Mouse (Mus musculus): ENCODE measurements around the gene Flvcr2. TPM values are rescaled to one million over a fixed set of nuclear protein-coding genes. Genes with fewer than 3 reads are reported as not detected.

The Flvcr2 gene
- total RNA-seq, 1 experiment, result 6.7 TPM

GRCm38 (mm10) chr12:85702166-85703055 lies 43.9 kb upstream of the Flvcr2 start:
- Histone ChIP-seq H3K9me3 (ENCODE audit: control insufficient read depth, insufficient read depth, low read depth, low read length) (no peaks in the 10 kb centered on the region), H3K4me1 (ENCODE audit: control insufficient read depth in 2 of 2, insufficient read depth in 2 of 2, low read length in 2 of 2, poor library complexity in 1 of 2) (peaks cover 0 to 3% of the 10 kb centered on the region in 2 experiments; a peak in 1 of 4 replicates), H3K27ac (ENCODE audit: insufficient read depth, low read depth, low read length, poor library complexity, severe bottlenecking) (no peak overlapping the region), H3K36me3 (ENCODE audit: control insufficient read depth, insufficient read depth, low read length, poor library complexity, severe bottlenecking) (no peaks in the 10 kb centered on the region), H3K4me3 (ENCODE audit: insufficient read depth in 1 of 2, low read depth in 1 of 2, low read length in 2 of 2, poor library complexity in 1 of 2, severe bottlenecking in 1 of 2) (no peak overlapping the region), H3K9ac (ENCODE audit: insufficient read depth, low read depth, low read length, poor library complexity, severe bottlenecking) (no peak overlapping the region)
- in situ Hi-C loops (cut with MboI; ENCODE audit: low sequenced_read_pairs in 2 of 2, unreplicated experiment in 2 of 2), result no loop called here
- TF ChIP-seq CHD2 (IDR thresholded peaks at IDR 0.05; ENCODE audit: low read depth, low read length) (no peak), ZC3H11A (IDR thresholded peaks at IDR 0.05; ENCODE audit: borderline replicate concordance, low read depth, low read length) (no peak), ZNF384 (IDR thresholded peaks at IDR 0.05; ENCODE audit: low read depth, low read length) (no peak)
- no peak for DNase-seq (ENCODE audit: low read depth, low spot score)

DNA sequence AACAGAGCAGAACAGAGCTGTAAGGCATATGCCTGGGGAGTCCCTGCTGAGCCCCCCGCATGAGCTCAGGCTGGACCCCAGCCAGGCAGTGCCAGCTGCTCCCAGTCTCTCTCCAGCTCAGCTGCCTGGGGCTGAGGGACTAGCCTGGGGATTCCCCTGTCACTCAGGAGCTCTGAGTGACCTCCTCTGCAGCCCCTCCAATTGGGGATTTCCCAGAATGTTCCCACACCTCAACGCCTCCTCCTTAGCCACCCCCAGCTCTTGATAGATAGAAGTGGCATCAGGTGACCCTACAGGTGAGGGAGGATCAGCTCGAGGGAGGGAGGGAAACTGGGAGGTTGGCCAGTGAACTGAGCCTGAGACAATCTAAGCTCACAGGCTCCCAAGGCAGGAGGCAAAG lies 42.8 kb upstream of the Flvcr2 start:
- H3K9ac ChIP-seq (ENCODE audit: insufficient read depth, low read depth, low read length, poor library complexity, severe bottlenecking), result no peak overlapping the region
- no peaks in the 10 kb centered on the region for H3K9me3 ChIP-seq (ENCODE audit: control insufficient read depth, insufficient read depth, low read depth, low read length)
- H3K4me1 ChIP-seq (ENCODE audit: control insufficient read depth in 2 of 2, insufficient read depth in 2 of 2, low read length in 2 of 2, poor library complexity in 1 of 2), result peaks cover 0 to 3% of the 10 kb centered on the region in 2 experiments; a peak in 1 of 4 replicates
- TF ChIP-seq HCFC1 (IDR thresholded peaks at IDR 0.05; ENCODE audit: borderline replicate concordance, insufficient read depth, low read length) (no peak), CHD2 (IDR thresholded peaks at IDR 0.05; ENCODE audit: low read depth, low read length) (no peak), ZNF384 (IDR thresholded peaks at IDR 0.05; ENCODE audit: low read depth, low read length) (no peak), ZC3H11A (IDR thresholded peaks at IDR 0.05; ENCODE audit: borderline replicate concordance, low read depth, low read length) (no peak), MAFK (IDR thresholded peaks at IDR 0.05; ENCODE audit: insufficient read depth, low read depth, low read length) (no peak)
- no peak overlapping the region for H3K4me3 ChIP-seq (ENCODE audit: insufficient read depth in 1 of 2, low read depth in 1 of 2, low read length in 2 of 2, poor library complexity in 1 of 2, severe bottlenecking in 1 of 2)
- no peak for DNase-seq (ENCODE audit: low read depth, low spot score)
- in situ Hi-C loops (cut with MboI; ENCODE audit: low sequenced_read_pairs in 2 of 2, unreplicated experiment in 2 of 2), result no loop called here
- H3K36me3 ChIP-seq (ENCODE audit: control insufficient read depth, insufficient read depth, low read length, poor library complexity, severe bottlenecking), result no peaks in the 10 kb centered on the region
- no peak overlapping the region for H3K27ac ChIP-seq (ENCODE audit: insufficient read depth, low read depth, low read length, poor library complexity, severe bottlenecking)

DNA sequence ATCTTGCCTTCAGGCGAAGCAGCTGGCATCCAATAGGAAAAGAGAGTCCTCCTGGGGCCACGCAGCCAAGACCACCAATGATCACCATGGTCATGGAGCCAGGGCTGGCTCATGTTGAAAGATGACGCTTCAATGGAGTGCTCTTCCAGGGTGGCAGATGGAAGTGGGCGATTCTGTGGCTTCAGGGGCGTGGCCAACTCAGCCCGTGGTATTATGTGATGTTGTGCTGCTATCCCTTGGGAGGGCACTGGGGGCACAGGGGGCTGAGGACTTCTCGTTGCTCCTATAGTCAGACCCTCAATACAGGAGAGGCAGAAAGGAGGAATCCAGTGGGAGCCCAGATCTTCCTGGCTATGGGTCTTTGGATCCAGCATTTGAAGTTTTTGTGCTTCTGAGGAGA lies 41.8 kb upstream of the Flvcr2 start:
- peaks cover 0 to 3% of the 10 kb centered on the region in 2 experiments; a peak in 1 of 4 replicates for H3K4me1 ChIP-seq (ENCODE audit: control insufficient read depth in 2 of 2, insufficient read depth in 2 of 2, low read length in 2 of 2, poor library complexity in 1 of 2)
- H3K9ac ChIP-seq (ENCODE audit: insufficient read depth, low read depth, low read length, poor library complexity, severe bottlenecking), result no peak overlapping the region
- DNase-seq (ENCODE audit: low read depth, low spot score), result no peak
- no peaks in the 10 kb centered on the region for H3K36me3 ChIP-seq (ENCODE audit: control insufficient read depth, insufficient read depth, low read length, poor library complexity, severe bottlenecking)
- in situ Hi-C loops (cut with MboI; ENCODE audit: low sequenced_read_pairs in 2 of 2, unreplicated experiment in 2 of 2), result no loop called here
- TF ChIP-seq CHD2 (IDR thresholded peaks at IDR 0.05; ENCODE audit: low read depth, low read length), result no peak
- no peak for TF ChIP-seq ZNF384 (IDR thresholded peaks at IDR 0.05; ENCODE audit: low read depth, low read length)
- no peak for TF ChIP-seq HCFC1 (IDR thresholded peaks at IDR 0.05; ENCODE audit: borderline replicate concordance, insufficient read depth, low read length)
- TF ChIP-seq MAFK (IDR thresholded peaks at IDR 0.05; ENCODE audit: insufficient read depth, low read depth, low read length), result no peak
- TF ChIP-seq ZC3H11A (IDR thresholded peaks at IDR 0.05; ENCODE audit: borderline replicate concordance, low read depth, low read length), result no peak
- H3K27ac ChIP-seq (ENCODE audit: insufficient read depth, low read depth, low read length, poor library complexity, severe bottlenecking), result no peak overlapping the region
- no peak overlapping the region for H3K4me3 ChIP-seq (ENCODE audit: insufficient read depth in 1 of 2, low read depth in 1 of 2, low read length in 2 of 2, poor library complexity in 1 of 2, severe bottlenecking in 1 of 2)
- no peaks in the 10 kb centered on the region for H3K9me3 ChIP-seq (ENCODE audit: control insufficient read depth, insufficient read depth, low read depth, low read length)

GRCm38 (mm10) chr12:85705002-85705830 lies 41.1 kb upstream of the Flvcr2 start:
- peak; percentile 39 for DNase-seq (ENCODE audit: low read depth, low spot score)
- Histone ChIP-seq H3K9ac (ENCODE audit: insufficient read depth, low read depth, low read length, poor library complexity, severe bottlenecking) (peak overlapping the region; percentile 8; the same call in 1 of the 2 replicates), H3K4me1 (ENCODE audit: control insufficient read depth in 2 of 2, insufficient read depth in 2 of 2, low read length in 2 of 2, poor library complexity in 1 of 2) (peaks cover 0 to 3% of the 10 kb centered on the region in 2 experiments; a peak in 1 of 4 replicates), H3K9me3 (ENCODE audit: control insufficient read depth, insufficient read depth, low read depth, low read length) (no peaks in the 10 kb centered on the region), H3K27ac (ENCODE audit: insufficient read depth, low read depth, low read length, poor library complexity, severe bottlenecking) (no peak overlapping the region), H3K4me3 (ENCODE audit: insufficient read depth in 1 of 2, low read depth in 1 of 2, low read length in 2 of 2, poor library complexity in 1 of 2, severe bottlenecking in 1 of 2) (peak overlapping the region; percentile 16 to 61; a peak in 3 of 4 replicates), H3K36me3 (ENCODE audit: control insufficient read depth, insufficient read depth, low read length, poor library complexity, severe bottlenecking) (no peaks in the 10 kb centered on the region)
- no peak for TF ChIP-seq ZC3H11A (IDR thresholded peaks at IDR 0.05; ENCODE audit: borderline replicate concordance, low read depth, low read length)
- TF ChIP-seq ZNF384 (IDR thresholded peaks at IDR 0.05; ENCODE audit: low read depth, low read length), result no peak
- no peak for TF ChIP-seq CHD2 (IDR thresholded peaks at IDR 0.05; ENCODE audit: low read depth, low read length)
- no peak for TF ChIP-seq MAFK (IDR thresholded peaks at IDR 0.05; ENCODE audit: insufficient read depth, low read depth, low read length)
- TF ChIP-seq HCFC1 (IDR thresholded peaks at IDR 0.05; ENCODE audit: borderline replicate concordance, insufficient read depth, low read length), result no peak
- in situ Hi-C loops (cut with MboI; ENCODE audit: low sequenced_read_pairs in 2 of 2, unreplicated experiment in 2 of 2), result loop anchor here in 1 of 2 experiments (5.0 kb wide), 1 partner anchor 1718 kb away; the partner anchor contains the start of gene Acot2

All from ES-E14 (cell line).